Mouse (Mus musculus) midbrain, embryonic 14.5 days (tissue): ENCODE results near the gene Fetub. TPM values are rescaled to one million over a fixed set of nuclear protein-coding genes. Genes with fewer than 3 reads are reported as not detected.

Source experiments
- ATAC-seq: fragments of 200-750 bp; cut with Nextera tagmentation; 2 replicates; pipeline ENCODE4 v1.8.0; 2017; ENCODE audit warnings: moderate number of reproducible peaks, moderate library complexity; ENCODE audit not compliant: low FRiP score, low TSS enrichment
- DNase-seq: peaks from one replicate; pipeline ENCODE4 v3.0.0-alpha.2; 2015
- H3K27ac ChIP-seq: fragments of 300-500 bp; sonication (generic); replicated peaks from 2 replicates; pipeline ENCODE4 v1.5.1; 2014; ENCODE audit warnings: mild to moderate bottlenecking, low read depth, low read length, moderate library complexity
- H3K27me3 ChIP-seq: fragments of 300-500 bp; sonication (generic); 2 replicates; pipeline ENCODE4 v1.6.1; 2014; ENCODE audit warnings: low read length, control low read depth, mixed read lengths; ENCODE audit not compliant: control insufficient read depth, insufficient read depth
- H3K36me3 ChIP-seq: fragments of 300-500 bp; sonication (generic); 2 replicates; pipeline ENCODE4 v1.6.1; 2014; ENCODE audit warnings: low read length, control low read depth; ENCODE audit not compliant: control insufficient read depth, insufficient read depth
- H3K4me1 ChIP-seq: fragments of 300-500 bp; sonication (generic); 2 replicates; pipeline ENCODE4 v1.6.1; 2014; ENCODE audit warnings: mild to moderate bottlenecking, antibody characterized with exemption, low read length, control low read depth; ENCODE audit not compliant: control insufficient read depth, insufficient read depth
- H3K4me2 ChIP-seq: fragments of 300-500 bp; sonication (generic); 2 replicates; pipeline ENCODE4 v1.6.1; 2014; ENCODE audit warnings: mild to moderate bottlenecking, low read length, moderate library complexity
- H3K4me3 ChIP-seq: fragments of 300-500 bp; sonication (generic); replicated peaks from 2 replicates; pipeline ENCODE4 v1.5.1; 2014; ENCODE audit warnings: low read depth, low read length
- H3K9ac ChIP-seq: fragments of 300-500 bp; sonication (generic); replicated peaks from 2 replicates; pipeline ENCODE4 v1.6.1; 2014; ENCODE audit warnings: mild to moderate bottlenecking, low read length, moderate library complexity
- H3K9me3 ChIP-seq: fragments of 300-500 bp; sonication (generic); 2 replicates; pipeline ENCODE4 v1.6.1; 2016; ENCODE audit warnings: low read length, control low read depth, mixed read lengths; ENCODE audit not compliant: control insufficient read depth
- WGBS: fragments of 180-500 bp; shearing (Covaris S2); extraction: QIAGEN DNeasy Blood & Tissue Kit; methylation state at CpG from one replicate; pipeline ENCODE4 v1.1.7; 2014; 5-methylcytosine and 5-hydroxymethylcytosine counted together
- polyA plus RNA-seq: library from polyadenylated mRNA; unstranded; fragments of >200 nt; fragmentation: Nextera tagmentation; extraction: Ambion mirVana; gene quantifications from 2 replicates; pipeline ENCODE4 v1.2.1, GENCODE M21; 2014

The Fetub gene
- not detected in 2 replicates for polyA plus RNA-seq

DNA sequence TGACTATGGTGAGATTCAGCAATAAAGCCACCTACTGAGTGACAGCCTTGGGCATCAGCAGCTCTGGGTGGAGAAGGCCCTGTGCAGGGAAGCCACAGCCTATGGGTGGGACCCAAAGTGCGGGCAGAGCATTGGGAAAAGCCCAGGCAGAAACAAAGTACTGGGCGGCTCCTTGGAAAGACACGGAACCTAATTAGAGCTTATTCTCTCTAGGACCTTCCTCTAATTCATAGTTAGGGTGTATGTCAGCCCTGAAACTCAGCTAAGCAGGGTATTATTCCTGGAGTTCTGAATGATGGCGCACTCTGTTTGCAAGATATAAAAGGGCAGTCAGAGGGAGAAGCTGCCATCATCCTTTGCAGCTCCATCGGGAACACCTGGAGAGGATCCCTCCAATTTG is at the start of gene Fetub:
Fetub (plus strand) TSS at position 301 of the 400 bp plus-strand sequence.
- H3K4me2 ChIP-seq: no peak within 1 kb of the TSS
- no peak within 1 kb of the TSS for H3K27ac ChIP-seq
- H3K9ac ChIP-seq: no peak within 1 kb of the TSS
- no peak for ATAC-seq
- no peak within 1 kb of the TSS for H3K4me3 ChIP-seq
- H3K9me3 ChIP-seq: no peaks in the 10 kb centered on the region
- no peaks in the 10 kb centered on the region for H3K36me3 ChIP-seq
- WGBS: 89% methylated on average over 5 of the region's 5 CpGs
- H3K27me3 ChIP-seq: no peaks in the 10 kb centered on the region
- no peaks in the 10 kb centered on the region for H3K4me1 ChIP-seq
- DNase-seq: no peak

DNA sequence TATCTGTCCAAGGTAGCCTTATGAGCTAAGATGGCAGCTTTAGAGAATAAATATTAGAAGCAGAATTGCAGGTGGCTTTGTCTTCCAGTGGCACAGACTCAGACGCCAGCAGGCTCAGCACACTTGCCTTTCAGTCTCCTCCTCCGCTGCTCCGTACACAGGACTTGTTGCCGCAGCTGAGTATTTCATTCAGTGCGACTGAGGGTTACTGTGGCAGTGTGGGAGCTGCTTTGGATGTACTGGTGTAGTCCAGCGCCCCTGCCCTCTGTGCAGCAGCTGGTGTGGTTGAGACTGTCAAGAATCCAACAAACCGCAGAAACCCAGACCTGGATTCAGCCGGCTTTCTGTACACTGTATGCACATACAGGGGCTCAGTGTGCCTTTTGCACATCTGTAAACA is 45.7 kb upstream of the Fetub start:
- ATAC-seq: no peak
- no peaks in the 10 kb centered on the region for H3K27me3 ChIP-seq
- no peaks in the 10 kb centered on the region for H3K9me3 ChIP-seq
- H3K36me3 ChIP-seq: peaks cover 62% of the 10 kb centered on the region
- no peak overlapping the region for H3K4me2 ChIP-seq
- no peaks in the 10 kb centered on the region for H3K4me1 ChIP-seq
- no peak for DNase-seq
- no peak overlapping the region for H3K4me3 ChIP-seq
- H3K9ac ChIP-seq: no peak overlapping the region
- H3K27ac ChIP-seq: no peak overlapping the region
- 97% methylated on average over 8 of the region's 8 CpGs for WGBS

DNA sequence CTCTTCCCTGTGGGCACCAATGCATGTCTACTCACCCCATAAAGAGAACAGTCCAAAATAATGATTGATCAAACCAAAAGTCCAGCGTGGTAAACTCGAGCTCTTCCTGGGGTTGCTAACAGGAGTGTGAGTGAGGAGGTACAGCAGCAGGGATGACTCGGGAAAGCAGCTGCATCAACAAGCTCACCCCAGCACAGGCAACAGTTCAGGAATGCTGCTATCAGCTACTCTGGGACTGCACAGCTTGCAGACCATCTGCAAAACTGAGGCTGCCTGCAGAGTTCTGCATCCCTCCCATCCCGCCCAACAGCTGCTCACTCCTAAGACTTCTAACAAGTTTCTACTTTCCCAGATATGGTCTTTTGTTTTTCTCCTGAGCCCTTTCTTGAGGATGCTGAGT is 44.8 kb upstream of the Fetub start:
- DNase-seq: no peak
- no peak overlapping the region for H3K4me2 ChIP-seq

DNA sequence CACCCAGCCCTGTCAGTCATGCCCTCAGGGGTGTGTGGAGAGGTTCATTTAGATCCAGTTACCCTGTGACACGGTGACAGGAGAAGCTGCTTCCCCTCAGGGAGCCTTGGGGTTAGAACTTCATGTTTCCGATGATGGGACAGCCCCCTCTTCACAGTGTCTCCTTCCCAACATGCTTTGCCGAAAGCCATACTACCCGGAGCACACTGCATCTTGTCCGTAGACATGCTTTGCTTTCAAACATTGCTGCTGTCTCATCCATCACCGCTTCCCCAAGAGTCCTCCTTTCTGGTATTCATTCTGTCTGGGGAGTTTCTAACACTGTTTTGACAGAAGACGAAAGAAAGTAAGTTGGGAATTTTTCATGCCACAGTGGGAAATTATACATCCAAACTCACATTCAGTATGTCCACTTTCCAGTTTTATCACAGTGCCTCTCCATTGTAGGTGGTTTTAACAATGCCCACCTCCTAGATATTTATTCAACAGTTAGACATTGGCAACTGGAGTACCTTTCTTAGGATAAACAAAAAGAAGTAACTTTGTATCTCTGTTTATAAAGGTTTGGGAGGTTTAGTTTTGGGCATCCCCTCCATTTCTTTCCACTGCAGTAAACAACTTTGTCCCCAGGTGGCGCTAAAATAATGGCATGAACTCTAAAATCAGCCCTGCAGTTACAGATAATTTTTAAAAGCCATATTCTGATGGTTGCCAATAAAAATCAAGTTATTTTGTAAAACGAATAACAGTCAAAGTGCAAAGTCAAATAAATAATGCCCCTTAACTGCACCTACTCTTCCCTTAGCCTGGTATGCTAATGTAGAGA is 41.7 kb upstream of the Fetub start:
- ATAC-seq (no peak), DNase-seq (peak; percentile 77)
- no peaks in the 10 kb centered on the region for H3K4me1 ChIP-seq
- no peak overlapping the region for H3K4me3 ChIP-seq
- H3K9ac ChIP-seq: no peak overlapping the region
- H3K9me3 ChIP-seq: no peaks in the 10 kb centered on the region
- no peak overlapping the region for H3K4me2 ChIP-seq
- no peaks in the 10 kb centered on the region for H3K27me3 ChIP-seq
- H3K27ac ChIP-seq: no peak overlapping the region
- H3K36me3 ChIP-seq: peaks cover 23% of the 10 kb centered on the region
- WGBS: 51% methylated on average over 9 of the region's 9 CpGs

More for the DNA sequence above, 44.8 kb upstream of the Fetub start:
- no peaks in the 10 kb centered on the region for H3K4me1 ChIP-seq
- H3K9ac ChIP-seq: no peak overlapping the region
- no peaks in the 10 kb centered on the region for H3K9me3 ChIP-seq
- 84% methylated on average over 4 of the region's 4 CpGs for WGBS
- no peaks in the 10 kb centered on the region for H3K27me3 ChIP-seq
- H3K27ac ChIP-seq: no peak overlapping the region
- H3K4me3 ChIP-seq: no peak overlapping the region
- H3K36me3 ChIP-seq: peaks cover 53% of the 10 kb centered on the region
- no peak for ATAC-seq

DNA sequence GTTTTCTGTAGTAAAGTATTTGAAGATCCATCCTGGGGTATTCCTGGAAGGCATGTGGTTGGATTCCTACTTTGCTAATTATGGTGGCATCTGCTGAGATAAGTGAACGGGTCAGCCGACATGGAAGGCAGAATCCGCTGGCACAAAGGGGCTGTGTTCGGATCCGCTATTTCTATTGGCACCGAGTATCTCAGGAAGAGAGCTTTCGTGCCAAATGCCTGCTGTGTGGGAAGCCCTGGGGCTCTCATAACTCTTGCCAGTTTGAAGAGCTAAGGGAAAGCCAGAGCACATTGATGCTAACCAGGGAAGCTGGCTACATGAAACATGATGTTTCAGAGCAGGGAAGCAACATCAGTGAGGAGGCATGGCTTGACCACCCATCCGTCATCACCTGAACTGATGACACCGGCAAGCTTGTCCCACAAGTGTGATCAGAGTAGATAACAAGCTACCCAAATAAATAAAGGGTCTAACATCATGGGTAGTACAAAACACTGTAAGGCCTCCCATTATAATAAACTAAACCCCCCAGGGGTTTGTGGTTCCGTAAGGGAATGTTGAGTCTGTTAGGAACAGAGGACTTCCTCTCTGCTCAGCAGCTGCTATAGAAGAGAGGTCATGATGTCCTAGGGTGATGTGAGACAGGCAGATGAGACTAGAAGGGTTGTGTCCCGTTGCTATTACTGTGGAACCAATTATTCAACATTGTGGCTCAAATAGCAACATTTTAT is 40.3 kb upstream of the Fetub start:
- ATAC-seq (no peak), DNase-seq (no peak)
- H3K36me3 ChIP-seq: peaks cover 9% of the 10 kb centered on the region
- H3K4me2 ChIP-seq: no peak overlapping the region
- H3K4me1 ChIP-seq: no peaks in the 10 kb centered on the region
- WGBS: 85% methylated on average over 11 of the region's 11 CpGs
- no peak overlapping the region for H3K4me3 ChIP-seq
- no peak overlapping the region for H3K27ac ChIP-seq
- H3K9me3 ChIP-seq: no peaks in the 10 kb centered on the region
- no peaks in the 10 kb centered on the region for H3K27me3 ChIP-seq
- no peak overlapping the region for H3K9ac ChIP-seq

DNA sequence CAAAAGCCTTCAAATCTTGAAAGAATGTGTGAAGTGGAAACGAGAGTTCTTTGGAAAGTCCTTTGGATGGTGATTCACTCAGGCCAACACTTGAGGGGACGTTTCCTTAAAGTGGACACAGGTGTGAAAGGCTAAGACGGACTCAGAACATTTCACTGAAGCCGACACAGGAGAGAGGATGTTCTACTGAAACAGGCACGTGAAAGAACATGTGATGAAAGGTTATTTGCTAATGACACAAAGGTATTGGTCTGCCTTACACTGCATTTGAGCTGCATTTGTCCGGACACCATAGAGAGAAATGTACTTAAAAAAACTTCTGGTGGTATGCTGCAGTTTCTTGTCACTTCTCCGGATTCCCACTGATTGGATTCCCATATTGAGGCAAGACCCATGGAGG is 39.4 kb upstream of the Fetub start:
- Histone ChIP-seq H3K4me3 (no peak overlapping the region), H3K36me3 (no peaks in the 10 kb centered on the region), H3K27me3 (no peaks in the 10 kb centered on the region), H3K9me3 (no peaks in the 10 kb centered on the region), H3K9ac (no peak overlapping the region), H3K4me1 (no peaks in the 10 kb centered on the region), H3K27ac (no peak overlapping the region), H3K4me2 (no peak overlapping the region)
- WGBS: 77% methylated on average over 7 of the region's 7 CpGs
- no peak for DNase-seq
- no peak for ATAC-seq

DNA sequence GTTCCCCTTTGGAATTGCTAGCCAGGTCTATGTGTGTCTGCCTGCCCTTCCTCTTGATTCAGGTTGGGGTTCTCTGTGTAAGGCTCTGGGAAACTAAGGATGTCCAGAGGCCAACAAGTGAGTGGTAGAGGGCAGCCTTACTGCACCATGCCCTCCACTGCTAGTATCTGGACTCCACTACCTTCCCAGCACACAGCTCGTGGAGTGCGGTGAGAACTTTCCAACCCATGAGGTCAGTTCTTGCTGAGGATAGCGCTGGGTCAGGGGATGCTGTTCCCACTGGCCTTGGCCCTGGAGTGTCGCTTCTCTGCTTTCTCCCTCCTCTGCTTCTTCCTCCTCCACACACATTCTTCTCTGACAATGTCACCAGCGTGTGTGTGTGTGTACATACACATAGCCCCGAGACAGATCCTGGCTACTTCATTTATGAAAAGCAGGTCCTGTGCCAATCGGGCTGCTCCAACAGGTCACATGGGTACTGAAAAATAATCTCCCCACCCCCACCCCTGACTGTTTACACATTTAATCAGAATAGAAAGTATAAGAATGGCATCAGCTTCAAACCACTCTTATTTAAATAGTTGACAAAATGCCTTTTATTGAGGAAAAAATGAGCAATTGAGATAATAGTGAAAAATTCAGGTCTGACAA is 38.1 kb upstream of the Fetub start:
- no peaks in the 10 kb centered on the region for H3K36me3 ChIP-seq
- no peaks in the 10 kb centered on the region for H3K9me3 ChIP-seq
- H3K4me3 ChIP-seq: no peak overlapping the region
- H3K4me2 ChIP-seq: no peak overlapping the region
- no peaks in the 10 kb centered on the region for H3K4me1 ChIP-seq
- no peak overlapping the region for H3K27ac ChIP-seq
- ATAC-seq (no peak), DNase-seq (no peak)
- 60% methylated on average over 7 of the region's 7 CpGs for WGBS
- H3K9ac ChIP-seq: no peak overlapping the region
- H3K27me3 ChIP-seq: no peaks in the 10 kb centered on the region

DNA sequence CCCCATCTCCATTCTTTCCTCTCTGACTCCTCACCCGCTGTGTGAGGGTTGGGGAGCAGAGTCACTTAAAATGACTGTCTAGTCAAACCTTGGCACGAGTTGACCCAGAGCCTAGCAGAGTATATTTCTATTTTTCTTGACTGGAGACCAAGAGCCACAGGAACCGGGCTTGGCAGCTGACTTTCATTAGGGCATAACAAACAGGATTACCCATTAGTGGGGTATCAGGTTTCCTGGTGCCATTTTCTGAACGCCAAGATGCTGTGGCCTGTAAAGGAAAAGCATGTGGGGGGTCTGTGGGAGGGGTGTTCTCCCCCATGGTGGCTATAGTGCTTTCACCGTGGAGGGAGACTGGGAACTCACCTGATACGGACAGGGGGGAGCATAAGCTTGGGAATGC is 37.2 kb upstream of the Fetub start:
- Histone ChIP-seq H3K27ac (no peak overlapping the region), H3K27me3 (no peaks in the 10 kb centered on the region), H3K4me2 (no peak overlapping the region), H3K36me3 (no peaks in the 10 kb centered on the region), H3K4me1 (no peaks in the 10 kb centered on the region), H3K9ac (no peak overlapping the region), H3K4me3 (no peak overlapping the region), H3K9me3 (no peaks in the 10 kb centered on the region)
- 10% methylated on average over 6 of the region's 6 CpGs for WGBS
- ATAC-seq: no peak
- DNase-seq: no peak
